Mouse (Mus musculus) naive thymus-derived CD4-positive, alpha-beta T cell, adult 5 months (primary cell): Measurements from ENCODE around the gene Gm3005. TPM values are rescaled to one million over a fixed set of nuclear protein-coding genes. Genes with fewer than 3 reads are reported as not detected.

Source experiments
- polyA plus RNA-seq: library from polyadenylated mRNA; unstranded; fragments of 100-300 nt; shearing (Covaris generic); gene quantifications from one replicate; pipeline ENCODE4 v1.2.1, GENCODE M21; 2017

Gm3005 gene
- polyA plus RNA-seq: not detected

DNA sequence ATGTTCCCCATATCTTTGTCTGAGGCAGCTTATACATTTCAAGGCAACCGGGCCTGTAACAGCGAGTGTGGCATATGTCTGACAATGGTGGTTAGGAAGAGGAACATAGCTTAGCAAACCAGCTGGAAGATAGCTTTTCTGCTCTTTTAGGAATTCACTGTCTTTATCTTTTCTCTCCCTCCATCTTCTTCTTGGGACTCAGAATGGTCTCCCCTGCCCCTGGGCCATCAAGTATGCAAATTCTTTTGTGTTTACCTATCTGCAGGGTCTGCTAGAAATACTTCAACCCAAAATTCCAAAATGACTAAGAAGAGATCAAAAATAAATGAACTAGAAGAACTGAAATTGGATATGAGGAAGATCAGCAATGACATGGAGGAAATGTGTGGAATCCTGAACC lies at the start of gene Gm3005:
Gm3005 (plus strand) TSS at position 301 of the 400 bp plus-strand sequence.

DNA sequence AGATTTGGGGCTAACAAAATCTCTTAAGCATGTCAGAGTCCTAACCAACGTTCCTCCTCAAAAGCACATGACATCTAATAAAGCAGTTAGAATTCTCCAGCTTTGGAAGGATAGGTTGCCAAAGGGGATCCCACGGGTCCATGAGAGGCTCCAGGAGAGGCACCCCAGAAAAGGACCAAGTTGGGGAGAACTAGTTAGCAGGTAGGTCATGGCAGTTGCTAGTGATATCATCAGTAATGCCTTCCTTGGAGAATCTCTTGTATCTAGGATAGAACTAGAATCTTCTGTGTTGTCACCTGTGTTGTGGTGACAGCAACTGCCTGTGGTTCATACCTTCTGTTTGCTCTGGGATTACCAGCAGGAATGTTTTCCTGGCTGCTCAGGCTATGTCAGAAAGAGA lies 33.1 kb upstream of the Gm3005 start, which contains the start of gene Gm10413:
Gm10413 (plus strand) TSS at position 301 of the 400 bp plus-strand sequence.

DNA sequence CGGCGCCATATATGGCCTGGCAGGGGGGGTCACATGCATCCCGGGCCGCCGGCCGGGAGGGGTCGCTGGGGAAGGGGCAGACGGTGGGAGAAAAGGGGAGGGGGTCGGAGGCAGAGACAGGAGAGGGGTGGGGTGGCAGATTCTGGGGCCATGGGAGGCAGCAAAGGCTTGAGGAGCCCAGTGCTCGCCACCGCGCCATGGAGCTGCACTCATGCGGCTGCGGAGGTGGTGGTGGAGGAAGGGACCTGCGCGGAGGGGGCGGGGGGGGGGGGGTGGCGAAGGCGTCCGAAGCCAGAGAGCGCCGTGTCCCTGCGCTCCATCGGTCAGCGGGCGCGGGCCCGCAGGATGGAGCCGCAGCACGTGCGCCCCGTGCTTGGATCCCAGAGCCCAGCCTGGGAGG lies 15.6 kb upstream of the Gm3005 start, which contains the start of gene Gm10409:
Gm10409 (plus strand) TSS at position 301 of the 400 bp plus-strand sequence.

DNA sequence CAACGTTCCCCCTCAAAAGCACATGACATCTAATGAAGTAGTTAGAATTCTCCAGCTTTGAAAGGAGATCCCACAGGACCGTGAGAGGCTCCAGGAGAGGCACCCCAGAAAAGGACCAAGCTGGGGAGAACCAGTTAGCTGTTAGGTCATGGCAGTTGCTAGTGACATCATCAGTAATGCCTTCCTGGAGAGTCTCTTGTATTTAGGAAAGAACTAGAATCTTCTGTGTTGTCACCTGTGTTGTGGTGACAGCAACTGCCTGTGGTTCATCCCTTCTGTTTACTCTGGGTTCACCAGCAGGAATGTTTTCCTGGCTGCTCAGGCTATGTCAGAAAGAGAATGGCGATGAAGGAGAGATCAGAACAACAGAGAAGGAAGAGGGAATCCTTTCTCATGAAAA lies 21.2 kb downstream of the Gm3005 start, which contains the start of gene Gm10408:
Gm10408 (plus strand) TSS at position 301 of the 400 bp plus-strand sequence.

DNA sequence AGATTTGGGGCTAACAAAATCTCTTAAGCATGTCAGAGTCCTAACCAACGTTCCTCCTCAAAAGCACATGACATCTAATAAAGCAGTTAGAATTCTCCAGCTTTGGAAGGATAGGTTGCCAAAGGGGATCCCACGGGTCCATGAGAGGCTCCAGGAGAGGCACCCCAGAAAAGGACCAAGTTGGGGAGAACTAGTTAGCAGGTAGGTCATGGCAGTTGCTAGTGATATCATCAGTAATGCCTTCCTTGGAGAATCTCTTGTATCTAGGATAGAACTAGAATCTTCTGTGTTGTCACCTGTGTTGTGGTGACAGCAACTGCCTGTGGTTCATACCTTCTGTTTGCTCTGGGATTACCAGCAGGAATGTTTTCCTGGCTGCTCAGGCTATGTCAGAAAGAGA lies 206.3 kb downstream of the Gm3005 start, which contains the start of gene Gm3012:
Gm3012 (plus strand) TSS at position 301 of the 400 bp plus-strand sequence.

Other genes starting within 250 kb of the Gm3005 start
- gene Gm5795, start 239.8 kb upstream of the Gm3005 start, polyA plus RNA-seq: not detected
- gene D830030K20Rik, start 219.6 kb upstream of the Gm3005 start, polyA plus RNA-seq: not detected
- gene Gm2956, start 95.5 kb upstream of the Gm3005 start, polyA plus RNA-seq: not detected
- not detected for gene Gm10413, start 33.0 kb upstream of the Gm3005 start, polyA plus RNA-seq
- not detected for gene Gm10409, start 15.5 kb upstream of the Gm3005 start, polyA plus RNA-seq
- gene Gm10408, start 21.3 kb downstream of the Gm3005 start, polyA plus RNA-seq: not detected
- gene Gm3012, start 206.4 kb downstream of the Gm3005 start, polyA plus RNA-seq: not detected
- not detected for gene Gm3020, start 223.9 kb downstream of the Gm3005 start, polyA plus RNA-seq